Mouse (Mus musculus): ENCODE data around the gene Mpdz. TPM values are rescaled to one million over a fixed set of nuclear protein-coding genes. Genes with fewer than 3 reads are reported as not detected.

Mpdz gene
- polyA plus RNA-seq, 1 experiment from 2014 or later, result 16.2 TPM

- ATAC-seq (ENCODE audit: low FRiP score), result no peak
These were observed 133.0 kb downstream of the Mpdz start for GRCm38 (mm10) chr4:81309473-81310167.

GRCm38 (mm10) chr4:81307596-81308265 is 134.9 kb downstream of the Mpdz start:
- Histone ChIP-seq H3K9me3 (ENCODE audit: control insufficient read depth, low read length) (no peaks in the 10 kb centered on the region), H3K36me3 (replicated peaks; ENCODE audit: control insufficient read depth, insufficient read depth) (peaks cover 7% of the 10 kb centered on the region), H3K27me3 (ENCODE audit: control insufficient read depth, insufficient read depth, low read length) (no peaks in the 10 kb centered on the region), H3K4me3 (replicated peaks; ENCODE audit: low read length) (no peak overlapping the region), H3K4me1 (replicated peaks; ENCODE audit: control insufficient read depth, insufficient read depth, low read length) (no peaks in the 10 kb centered on the region), H3K9ac (no peak overlapping the region), H3K4me2 (replicated peaks) (no peak overlapping the region), H3K27ac (no peak overlapping the region)
- DNase-seq (ENCODE audit: low spot score) (no peak), ATAC-seq (ENCODE audit: low FRiP score) (no peak)
- 93% methylated on average over 10 of the region's 10 CpGs for WGBS

More at GRCm38 (mm10) chr4:81309473-81310167, 133.0 kb downstream of the Mpdz start:
- Histone ChIP-seq H3K4me3 (replicated peaks; ENCODE audit: low read length) (no peak overlapping the region), H3K4me1 (replicated peaks; ENCODE audit: control insufficient read depth, insufficient read depth, low read length) (no peaks in the 10 kb centered on the region), H3K9me3 (ENCODE audit: control insufficient read depth, low read length) (no peaks in the 10 kb centered on the region), H3K9ac (no peak overlapping the region), H3K4me2 (replicated peaks) (no peak overlapping the region), H3K36me3 (replicated peaks; ENCODE audit: control insufficient read depth, insufficient read depth) (no peaks in the 10 kb centered on the region), H3K27ac (no peak overlapping the region), H3K27me3 (ENCODE audit: control insufficient read depth, insufficient read depth, low read length) (no peaks in the 10 kb centered on the region)
- DNase-seq (ENCODE audit: low spot score), result no peak
- 87% methylated on average over 12 of the region's 12 CpGs for WGBS

DNA sequence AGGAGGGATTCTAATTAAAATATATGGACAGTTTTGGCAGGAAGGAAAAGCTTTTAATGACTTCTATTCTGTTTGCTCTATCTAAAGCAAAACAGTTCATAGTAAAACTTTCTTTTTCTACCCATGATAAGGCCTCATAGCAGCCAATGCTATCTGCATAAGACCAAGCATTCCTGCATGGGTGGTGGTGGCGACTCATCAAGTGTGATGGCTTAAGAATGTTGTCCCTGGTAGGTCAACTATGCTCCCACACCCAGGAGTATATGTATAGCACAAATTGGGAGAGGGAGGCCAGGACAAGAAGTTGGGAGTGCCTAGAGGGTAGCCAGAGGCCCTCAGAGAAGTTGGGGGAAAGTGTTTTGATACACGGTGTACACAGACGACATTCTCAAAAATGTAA is 140.6 kb downstream of the Mpdz start:
- H3K4me2 ChIP-seq (replicated peaks), result no peak overlapping the region
- H3K9ac ChIP-seq, result no peak overlapping the region
- H3K4me1 ChIP-seq (replicated peaks; ENCODE audit: control insufficient read depth, insufficient read depth, low read length), result no peaks in the 10 kb centered on the region
- H3K27me3 ChIP-seq (ENCODE audit: control insufficient read depth, insufficient read depth, low read length), result no peaks in the 10 kb centered on the region
- H3K9me3 ChIP-seq (ENCODE audit: control insufficient read depth, low read length), result no peaks in the 10 kb centered on the region
- WGBS, result 94% methylated on average over 3 of the region's 3 CpGs
- DNase-seq (ENCODE audit: low spot score) (no peak), ATAC-seq (ENCODE audit: low FRiP score) (no peak)
- H3K27ac ChIP-seq, result no peak overlapping the region
- peaks cover 10% of the 10 kb centered on the region for H3K36me3 ChIP-seq (replicated peaks; ENCODE audit: control insufficient read depth, insufficient read depth)
- no peak overlapping the region for H3K4me3 ChIP-seq (replicated peaks; ENCODE audit: low read length)

- no peak for ATAC-seq (ENCODE audit: low FRiP score)
- no peak overlapping the region for H3K4me2 ChIP-seq (replicated peaks)
- H3K36me3 ChIP-seq (replicated peaks; ENCODE audit: control insufficient read depth, insufficient read depth), result peaks cover 11% of the 10 kb centered on the region
- H3K27ac ChIP-seq, result no peak overlapping the region
- no peak overlapping the region for H3K9ac ChIP-seq
- H3K4me3 ChIP-seq (replicated peaks; ENCODE audit: low read length), result no peak overlapping the region
- H3K4me1 ChIP-seq (replicated peaks; ENCODE audit: control insufficient read depth, insufficient read depth, low read length), result no peaks in the 10 kb centered on the region
- H3K9me3 ChIP-seq (ENCODE audit: control insufficient read depth, low read length), result no peaks in the 10 kb centered on the region
- WGBS, result 91% methylated on average over 4 of the region's 4 CpGs
- H3K27me3 ChIP-seq (ENCODE audit: control insufficient read depth, insufficient read depth, low read length), result no peaks in the 10 kb centered on the region
- no peak for DNase-seq (ENCODE audit: low spot score)
These were observed 144.2 kb downstream of the Mpdz start for GRCm38 (mm10) chr4:81298384-81298783.

GRCm38 (mm10) chr4:81293309-81293708 is 149.3 kb downstream of the Mpdz start:
- DNase-seq (ENCODE audit: low spot score) (no peak), ATAC-seq (ENCODE audit: low FRiP score) (no peak)
- Histone ChIP-seq H3K36me3 (replicated peaks; ENCODE audit: control insufficient read depth, insufficient read depth) (peaks cover 24% of the 10 kb centered on the region), H3K4me2 (replicated peaks) (no peak overlapping the region), H3K4me3 (replicated peaks; ENCODE audit: low read length) (no peak overlapping the region), H3K9me3 (ENCODE audit: control insufficient read depth, low read length) (no peaks in the 10 kb centered on the region), H3K27me3 (ENCODE audit: control insufficient read depth, insufficient read depth, low read length) (no peaks in the 10 kb centered on the region), H3K9ac (no peak overlapping the region), H3K27ac (no peak overlapping the region), H3K4me1 (replicated peaks; ENCODE audit: control insufficient read depth, insufficient read depth, low read length) (no peaks in the 10 kb centered on the region)

DNA sequence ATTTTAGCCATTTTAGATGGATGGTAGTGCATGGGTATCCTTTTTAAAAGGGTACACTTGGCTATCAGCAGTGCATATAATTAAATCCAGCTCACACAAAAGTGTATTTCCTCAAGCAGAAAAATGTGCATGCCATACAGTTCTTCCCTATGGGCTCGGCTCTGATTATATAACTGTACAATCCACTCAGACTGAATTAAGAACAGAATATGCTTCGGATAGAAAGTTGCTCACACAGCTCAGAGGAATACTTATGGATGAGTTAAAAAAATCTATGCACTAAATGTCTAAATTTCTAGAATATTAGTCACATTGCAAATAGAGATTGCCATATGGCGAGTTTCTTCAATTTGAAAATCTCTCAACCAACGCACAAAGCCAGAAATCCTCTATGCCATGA is 157.1 kb downstream of the Mpdz start:
- H3K9ac ChIP-seq, result no peak overlapping the region
- no peaks in the 10 kb centered on the region for H3K27me3 ChIP-seq (ENCODE audit: control insufficient read depth, insufficient read depth, low read length)
- ATAC-seq (ENCODE audit: low FRiP score) (no peak), DNase-seq (ENCODE audit: low spot score) (no peak)
- no peak overlapping the region for H3K27ac ChIP-seq
- 84% methylated on average over 4 of the region's 4 CpGs for WGBS
- H3K4me1 ChIP-seq (replicated peaks; ENCODE audit: control insufficient read depth, insufficient read depth, low read length), result no peaks in the 10 kb centered on the region
- peaks cover 25% of the 10 kb centered on the region for H3K36me3 ChIP-seq (replicated peaks; ENCODE audit: control insufficient read depth, insufficient read depth)
- no peaks in the 10 kb centered on the region for H3K9me3 ChIP-seq (ENCODE audit: control insufficient read depth, low read length)
- no peak overlapping the region for H3K4me3 ChIP-seq (replicated peaks; ENCODE audit: low read length)
- H3K4me2 ChIP-seq (replicated peaks), result no peak overlapping the region

DNA sequence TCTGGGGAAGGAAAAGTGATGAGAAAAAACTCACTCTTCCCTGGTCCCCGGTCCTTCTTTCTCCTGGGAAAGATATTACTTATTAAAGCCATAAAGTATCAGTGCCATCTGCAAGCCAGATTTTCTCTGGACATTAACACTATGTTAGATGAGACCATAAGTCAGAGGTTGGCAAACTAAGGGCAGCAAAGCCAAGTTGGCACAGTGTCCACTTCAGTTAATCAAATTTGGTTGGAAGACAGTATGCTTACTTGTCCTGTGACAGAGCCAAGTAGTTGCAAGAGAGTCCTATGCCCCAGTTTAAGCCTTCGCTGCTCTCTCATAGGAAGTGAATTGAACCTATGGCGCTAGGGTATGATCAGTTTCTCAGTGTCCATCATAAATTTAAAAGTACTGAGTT is 159.0 kb downstream of the Mpdz start:
- DNase-seq (ENCODE audit: low spot score), result no peak
- H3K27me3 ChIP-seq (ENCODE audit: control insufficient read depth, insufficient read depth, low read length), result no peaks in the 10 kb centered on the region
- H3K27ac ChIP-seq, result no peak overlapping the region
- H3K9me3 ChIP-seq (ENCODE audit: control insufficient read depth, low read length), result no peaks in the 10 kb centered on the region
- 96% methylated on average over 3 of the region's 3 CpGs for WGBS
- no peak overlapping the region for H3K9ac ChIP-seq
- H3K4me3 ChIP-seq (replicated peaks; ENCODE audit: low read length), result no peak overlapping the region
- no peak for ATAC-seq (ENCODE audit: low FRiP score)
- no peak overlapping the region for H3K4me2 ChIP-seq (replicated peaks)
- peaks cover 18% of the 10 kb centered on the region for H3K36me3 ChIP-seq (replicated peaks; ENCODE audit: control insufficient read depth, insufficient read depth)
- no peaks in the 10 kb centered on the region for H3K4me1 ChIP-seq (replicated peaks; ENCODE audit: control insufficient read depth, insufficient read depth, low read length)

- H3K27me3 ChIP-seq (ENCODE audit: control insufficient read depth, insufficient read depth, low read length), result no peaks in the 10 kb centered on the region
- no peak overlapping the region for H3K4me2 ChIP-seq (replicated peaks)
- no peak overlapping the region for H3K4me3 ChIP-seq (replicated peaks; ENCODE audit: low read length)
- DNase-seq (ENCODE audit: low spot score), result no peak
- 84% methylated on average over 6 of the region's 6 CpGs for WGBS
- no peak overlapping the region for H3K27ac ChIP-seq
- no peaks in the 10 kb centered on the region for H3K9me3 ChIP-seq (ENCODE audit: control insufficient read depth, low read length)
- H3K36me3 ChIP-seq (replicated peaks; ENCODE audit: control insufficient read depth, insufficient read depth), result peaks cover 18% of the 10 kb centered on the region
- ATAC-seq (ENCODE audit: low FRiP score), result no peak
- no peaks in the 10 kb centered on the region for H3K4me1 ChIP-seq (replicated peaks; ENCODE audit: control insufficient read depth, insufficient read depth, low read length)
- H3K9ac ChIP-seq, result no peak overlapping the region
These were observed 159.5 kb downstream of the Mpdz start for GRCm38 (mm10) chr4:81283081-81283480.

- H3K27ac ChIP-seq, result no peak overlapping the region
- no peak for DNase-seq (ENCODE audit: low spot score)
These were observed 162.5 kb downstream of the Mpdz start for GRCm38 (mm10) chr4:81280098-81280497.

More at GRCm38 (mm10) chr4:81280098-81280497, 162.5 kb downstream of the Mpdz start:
- no peak overlapping the region for H3K4me2 ChIP-seq (replicated peaks)
- ATAC-seq (ENCODE audit: low FRiP score), result no peak
- H3K36me3 ChIP-seq (replicated peaks; ENCODE audit: control insufficient read depth, insufficient read depth), result peaks cover 8% of the 10 kb centered on the region; the same call in 1 of the 2 replicates
- no peaks in the 10 kb centered on the region for H3K4me1 ChIP-seq (replicated peaks; ENCODE audit: control insufficient read depth, insufficient read depth, low read length)
- H3K27me3 ChIP-seq (ENCODE audit: control insufficient read depth, insufficient read depth, low read length), result no peaks in the 10 kb centered on the region
- no peak overlapping the region for H3K9ac ChIP-seq
- WGBS, result 17% methylated on average over 4 of the region's 4 CpGs
- H3K4me3 ChIP-seq (replicated peaks; ENCODE audit: low read length), result no peak overlapping the region
- H3K9me3 ChIP-seq (ENCODE audit: control insufficient read depth, low read length), result no peaks in the 10 kb centered on the region
